Mouse (Mus musculus) mouse trophoblast stem cell (cell line): ENCODE results near the gene Cfap54.

Experiments used
- in situ Hi-C, 2 experiments: fragments of 300-500 bp; cut with MseI, MboI; formaldehyde crosslinking; loops; 2 replicates in 1 of 2; 3 replicates in 1 of 2; pipeline ENCODE4 v1.15.1; 2025

Gene Cfap54

GRCm38 (mm10) chr10:93081133-93081779 lies at the start of gene Cfap54:
Gene Cfap54 (minus strand): TSS chr10:93081618.
- in situ Hi-C loops = no loop called here

GRCm38 (mm10) chr10:93130456-93130940 lies 49.1 kb upstream of the Cfap54 start:
- in situ Hi-C loops = no loop called here

- in situ Hi-C loops = no loop called here
Observed at GRCm38 (mm10) chr10:93129904-93130455, 48.6 kb upstream of the Cfap54 start.

GRCm38 (mm10) chr10:93129345-93129744 lies 47.9 kb upstream of the Cfap54 start:
- in situ Hi-C loops = no loop called here

- in situ Hi-C loops = no loop called here
Observed at GRCm38 (mm10) chr10:93128566-93128965, 47.1 kb upstream of the Cfap54 start.

- in situ Hi-C loops = no loop called here
Observed at GRCm38 (mm10) chr10:93126025-93126424, 44.6 kb upstream of the Cfap54 start.

GRCm38 (mm10) chr10:93123957-93124613 lies 42.7 kb upstream of the Cfap54 start:
- in situ Hi-C loops = no loop called here

GRCm38 (mm10) chr10:93123310-93123709 lies 41.9 kb upstream of the Cfap54 start:
- in situ Hi-C loops = no loop called here

GRCm38 (mm10) chr10:93122399-93123184 lies 41.2 kb upstream of the Cfap54 start:
- in situ Hi-C loops = no loop called here

GRCm38 (mm10) chr10:93121262-93121860 lies 39.9 kb upstream of the Cfap54 start:
- in situ Hi-C loops = no loop called here

- in situ Hi-C loops = no loop called here
Observed at GRCm38 (mm10) chr10:93119809-93120208, 38.4 kb upstream of the Cfap54 start.

- in situ Hi-C loops = no loop called here
Observed at GRCm38 (mm10) chr10:93116636-93117035, 35.2 kb upstream of the Cfap54 start.

GRCm38 (mm10) chr10:93115743-93116142 lies 34.3 kb upstream of the Cfap54 start:
- in situ Hi-C loops = no loop called here

- in situ Hi-C loops = no loop called here
Observed at GRCm38 (mm10) chr10:93114782-93115181, 33.4 kb upstream of the Cfap54 start.

GRCm38 (mm10) chr10:93113968-93114367 lies 32.5 kb upstream of the Cfap54 start:
- in situ Hi-C loops = no loop called here

GRCm38 (mm10) chr10:93112021-93112420 lies 30.6 kb upstream of the Cfap54 start:
- in situ Hi-C loops = no loop called here

GRCm38 (mm10) chr10:93111412-93111811 lies 30.0 kb upstream of the Cfap54 start:
- in situ Hi-C loops = no loop called here

GRCm38 (mm10) chr10:93105358-93105757 lies 23.9 kb upstream of the Cfap54 start:
- in situ Hi-C loops = no loop called here

GRCm38 (mm10) chr10:93104357-93104756 lies 22.9 kb upstream of the Cfap54 start:
- in situ Hi-C loops = no loop called here

- in situ Hi-C loops = no loop called here
Observed at GRCm38 (mm10) chr10:93103676-93104075, 22.3 kb upstream of the Cfap54 start.

- in situ Hi-C loops = no loop called here
Observed at GRCm38 (mm10) chr10:93102321-93102720, 20.9 kb upstream of the Cfap54 start.
